Mouse (Mus musculus) forebrain, embryonic 14.5 days (tissue): ENCODE results near the gene 1700042G07Rik. TPM values are rescaled to one million over a fixed set of nuclear protein-coding genes. Genes with fewer than 3 reads are reported as not detected.

Source experiments
- ATAC-seq: fragments of 200-750 bp; cut with Nextera tagmentation; 2 replicates; pipeline ENCODE4 v1.8.0; 2017; ENCODE audit warnings: mild to moderate bottlenecking, moderate library complexity
- DNase-seq: peaks from one replicate; pipeline ENCODE4 v3.0.0-alpha.2; 2015; ENCODE audit warnings: low spot score
- H3K27ac ChIP-seq: fragments of 300-500 bp; sonication (generic); 2 replicates; pipeline ENCODE4 v1.5.1; 2014; ENCODE audit warnings: low read depth, mild to moderate bottlenecking, control low read depth, low read length, moderate library complexity
- H3K27me3 ChIP-seq: fragments of 300-500 bp; sonication (generic); replicated peaks from 2 replicates; pipeline ENCODE4 v1.6.1; 2014; ENCODE audit warnings: low read length, control low read depth, mixed read lengths; ENCODE audit not compliant: control insufficient read depth, insufficient read depth
- H3K36me3 ChIP-seq: fragments of 300-500 bp; sonication (generic); 2 replicates; pipeline ENCODE4 v1.6.1; 2014; ENCODE audit warnings: low read length, control low read depth; ENCODE audit not compliant: control insufficient read depth, insufficient read depth
- H3K4me1 ChIP-seq: fragments of 300-500 bp; sonication (generic); 2 replicates; pipeline ENCODE4 v1.6.1; 2014; ENCODE audit warnings: antibody characterized with exemption, low read length, control low read depth; ENCODE audit not compliant: control insufficient read depth, insufficient read depth
- H3K4me2 ChIP-seq: fragments of 300-500 bp; sonication (generic); 2 replicates; pipeline ENCODE4 v1.6.1; 2014; ENCODE audit warnings: mild to moderate bottlenecking, control low read depth, low read length
- H3K4me3 ChIP-seq: fragments of 300-500 bp; sonication (generic); 2 replicates; pipeline ENCODE4 v1.5.1; 2014; ENCODE audit warnings: low read depth, low read length, control low read depth
- H3K9ac ChIP-seq: fragments of 300-500 bp; sonication (generic); 2 replicates; pipeline ENCODE4 v1.6.1; 2014; ENCODE audit warnings: mild to moderate bottlenecking, low read length, control low read depth, moderate library complexity
- H3K9me3 ChIP-seq: fragments of 300-500 bp; sonication (generic); replicated peaks from 2 replicates; pipeline ENCODE4 v1.6.1; 2016; ENCODE audit warnings: low read length, control low read depth, mixed read lengths; ENCODE audit not compliant: control insufficient read depth
- WGBS: fragments of 180-500 bp; shearing (Covaris S2); extraction: QIAGEN DNeasy Blood & Tissue Kit; methylation state at CpG from one replicate; pipeline ENCODE4 v1.1.7; 2014; 5-methylcytosine and 5-hydroxymethylcytosine counted together
- polyA plus RNA-seq: library from polyadenylated mRNA; unstranded; fragments of >200 nt; fragmentation: Nextera tagmentation; extraction: Ambion mirVana; gene quantifications from 2 replicates; pipeline ENCODE4 v1.2.1, GENCODE M21; 2014

The 1700042G07Rik gene
- polyA plus RNA-seq, 1 experiment from 2014 or later, result not detected

DNA sequence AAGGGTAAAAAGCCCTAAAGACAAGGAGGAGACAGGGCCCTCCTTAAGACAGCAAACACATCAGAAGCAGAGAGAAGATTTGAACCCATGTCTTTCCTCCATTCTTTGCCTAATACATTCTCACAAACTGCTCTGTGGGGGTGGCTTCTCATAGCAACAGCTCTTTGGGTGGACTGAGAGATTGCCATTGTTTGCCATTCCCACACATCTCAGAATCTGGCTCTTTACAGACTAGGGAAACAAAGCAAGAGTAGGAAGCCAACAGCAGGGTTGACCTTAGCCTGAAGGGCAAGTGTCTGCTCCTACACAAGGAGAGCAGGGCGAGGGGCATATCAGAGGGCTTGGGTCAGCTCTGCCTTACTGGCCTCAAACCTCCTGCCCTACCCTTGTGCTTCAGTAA is 31.4 kb upstream of the 1700042G07Rik start:
- ATAC-seq (no peak), DNase-seq (no peak)
- Histone ChIP-seq H3K9me3 (no peaks in the 10 kb centered on the region), H3K4me2 (no peak overlapping the region), H3K36me3 (no peaks in the 10 kb centered on the region), H3K27ac (no peak overlapping the region), H3K9ac (no peak overlapping the region), H3K4me1 (peaks cover 9% of the 10 kb centered on the region; the same call in 1 of the 2 replicates), H3K27me3 (peaks cover 5% of the 10 kb centered on the region; the same call in 1 of the 2 replicates), H3K4me3 (no peak overlapping the region)
- WGBS, result 73% methylated on average over 1 of the region's 1 CpGs

GRCm38 (mm10) chr4:116142269-116142668 is 30.9 kb upstream of the 1700042G07Rik start:
- H3K9ac ChIP-seq, result no peak overlapping the region
- no peak for ATAC-seq
- no peak overlapping the region for H3K4me2 ChIP-seq

GRCm38 (mm10) chr4:116143317-116143811 is 29.8 kb upstream of the 1700042G07Rik start:
- Histone ChIP-seq H3K27ac (no peak overlapping the region), H3K9ac (no peak overlapping the region), H3K27me3 (peaks cover 5% of the 10 kb centered on the region; the same call in 1 of the 2 replicates), H3K4me1 (peaks cover 9% of the 10 kb centered on the region; the same call in 1 of the 2 replicates), H3K36me3 (no peaks in the 10 kb centered on the region), H3K4me2 (peak overlapping the region; percentile 95), H3K4me3 (peak overlapping the region; percentile 64; the same call in 1 of the 2 replicates), H3K9me3 (no peaks in the 10 kb centered on the region)
- ATAC-seq (0 out of 2 replicates have a peak, but pooled peaks have one; percentile 13), DNase-seq (no peak)
- 7% methylated on average over 7 of the region's 7 CpGs for WGBS

More at GRCm38 (mm10) chr4:116142269-116142668, 30.9 kb upstream of the 1700042G07Rik start:
- Histone ChIP-seq H3K4me3 (no peak overlapping the region), H3K27ac (no peak overlapping the region), H3K9me3 (no peaks in the 10 kb centered on the region), H3K36me3 (no peaks in the 10 kb centered on the region), H3K4me1 (peaks cover 9% of the 10 kb centered on the region; the same call in 1 of the 2 replicates), H3K27me3 (peaks cover 5% of the 10 kb centered on the region; the same call in 1 of the 2 replicates)
- 83% methylated on average over 7 of the region's 7 CpGs for WGBS
- no peak for DNase-seq

DNA sequence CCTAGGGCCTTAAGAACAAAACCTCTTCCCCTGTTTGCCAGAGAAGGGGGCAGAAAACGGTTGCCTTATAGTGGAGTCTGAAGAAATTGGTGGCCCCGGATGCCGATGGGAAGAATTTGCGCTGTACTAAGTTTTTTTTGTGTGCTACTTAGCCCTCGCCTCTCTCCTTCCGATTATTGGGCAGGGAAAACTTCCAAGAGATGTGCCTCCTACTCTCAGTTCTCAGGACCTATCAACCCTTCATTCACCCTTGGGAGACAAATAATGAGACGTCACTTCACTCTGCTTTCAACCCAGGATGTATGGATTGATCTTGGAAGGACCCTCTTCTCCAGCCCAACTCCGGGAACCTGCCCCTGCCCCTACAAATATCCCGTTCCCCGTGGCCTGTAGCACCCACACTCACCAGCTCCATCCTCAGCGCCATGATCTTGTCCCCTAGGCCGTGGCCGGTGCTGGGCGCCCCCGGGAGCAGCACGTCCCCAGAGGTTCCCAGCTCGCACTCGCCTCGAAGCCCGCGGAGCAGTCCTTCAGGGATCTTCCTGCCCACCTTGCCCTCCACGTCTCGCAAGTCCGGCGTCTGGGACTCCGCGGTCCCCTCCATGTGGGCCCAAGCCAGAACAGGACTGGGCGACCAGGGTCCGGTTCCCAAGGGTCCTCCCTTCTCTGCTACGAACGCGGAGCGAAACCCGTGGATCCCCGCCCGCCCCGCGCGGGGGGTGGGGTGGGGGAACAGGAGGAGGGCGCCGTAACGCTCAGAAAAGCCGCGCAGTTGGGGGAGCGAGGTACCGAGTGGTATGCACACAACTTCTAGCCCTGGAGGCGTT is 29.1 kb upstream of the 1700042G07Rik start:
- peak overlapping the region; percentile 64 for H3K4me3 ChIP-seq

DNA sequence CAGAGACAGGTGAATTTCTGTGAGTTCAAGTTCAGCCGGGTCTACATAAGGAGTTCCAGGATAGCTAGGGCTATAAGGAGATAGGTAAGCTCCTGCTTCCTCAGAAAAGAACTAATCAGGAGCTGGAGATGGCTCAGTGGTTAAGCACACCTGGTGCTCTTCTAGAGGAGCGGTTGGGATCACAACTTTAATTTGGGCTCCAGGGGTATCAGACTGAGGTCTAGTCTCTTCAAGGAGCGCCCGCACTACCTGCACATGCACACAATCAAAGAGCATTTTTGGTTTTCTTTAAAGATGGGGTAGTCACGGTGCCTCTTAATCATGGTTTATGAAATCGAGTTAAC is 23.4 kb upstream of the 1700042G07Rik start:
- peak overlapping the region; percentile 83; the same call in 1 of the 2 replicates for H3K27ac ChIP-seq
- no peaks in the 10 kb centered on the region for H3K9me3 ChIP-seq
- H3K4me3 ChIP-seq, result peak overlapping the region; percentile 67
- DNase-seq (no peak), ATAC-seq (peak; percentile 37; the same call in 1 of the 2 replicates)
- peaks cover 29% of the 10 kb centered on the region for H3K36me3 ChIP-seq
- H3K27me3 ChIP-seq, result no peaks in the 10 kb centered on the region
- 19% methylated on average over 6 of the region's 6 CpGs for WGBS
- peak overlapping the region; percentile 78 for H3K4me2 ChIP-seq
- peak overlapping the region; percentile 95 for H3K9ac ChIP-seq
- H3K4me1 ChIP-seq, result peaks cover 4% of the 10 kb centered on the region; the same call in 1 of the 2 replicates

More for the DNA sequence above, 29.1 kb upstream of the 1700042G07Rik start:
- Histone ChIP-seq H3K27me3 (peaks cover 5% of the 10 kb centered on the region; the same call in 1 of the 2 replicates), H3K9me3 (no peaks in the 10 kb centered on the region), H3K4me1 (peaks cover 9% of the 10 kb centered on the region; the same call in 1 of the 2 replicates), H3K4me2 (peak overlapping the region; percentile 95), H3K36me3 (no peaks in the 10 kb centered on the region), H3K27ac (no peak overlapping the region), H3K9ac (peak overlapping the region; percentile 70)
- ATAC-seq, result peak; percentile 86
- DNase-seq, result peak; percentile 71
- under 1% methylated on average over 44 of the region's 47 CpGs for WGBS

GRCm38 (mm10) chr4:116150156-116150861 is 22.9 kb upstream of the 1700042G07Rik start:
- Histone ChIP-seq H3K27ac (peak overlapping the region; percentile 83), H3K4me3 (peak overlapping the region; percentile 67), H3K9me3 (no peaks in the 10 kb centered on the region), H3K36me3 (peaks cover 34% of the 10 kb centered on the region), H3K4me1 (peaks cover 4% of the 10 kb centered on the region; the same call in 1 of the 2 replicates), H3K9ac (peak overlapping the region; percentile 95), H3K4me2 (peak overlapping the region; percentile 78), H3K27me3 (no peaks in the 10 kb centered on the region)
- peak; percentile 94 for ATAC-seq
- WGBS, result under 1% methylated on average over 65 of the region's 73 CpGs
- peak; percentile 66 for DNase-seq

GRCm38 (mm10) chr4:116150862-116151221 is 22.3 kb upstream of the 1700042G07Rik start:
- ATAC-seq, result peak; percentile 11; the same call in 1 of the 2 replicates
- Histone ChIP-seq H3K27me3 (no peaks in the 10 kb centered on the region), H3K36me3 (peaks cover 39% of the 10 kb centered on the region), H3K4me2 (peak overlapping the region; percentile 78), H3K9ac (peak overlapping the region; percentile 95), H3K4me1 (peaks cover 4% of the 10 kb centered on the region; the same call in 1 of the 2 replicates), H3K4me3 (peak overlapping the region; percentile 67), H3K27ac (no peak overlapping the region; the same call in 1 of the 2 replicates), H3K9me3 (no peaks in the 10 kb centered on the region)
- 13% methylated on average over 4 of the region's 4 CpGs for WGBS
- no peak for DNase-seq

DNA sequence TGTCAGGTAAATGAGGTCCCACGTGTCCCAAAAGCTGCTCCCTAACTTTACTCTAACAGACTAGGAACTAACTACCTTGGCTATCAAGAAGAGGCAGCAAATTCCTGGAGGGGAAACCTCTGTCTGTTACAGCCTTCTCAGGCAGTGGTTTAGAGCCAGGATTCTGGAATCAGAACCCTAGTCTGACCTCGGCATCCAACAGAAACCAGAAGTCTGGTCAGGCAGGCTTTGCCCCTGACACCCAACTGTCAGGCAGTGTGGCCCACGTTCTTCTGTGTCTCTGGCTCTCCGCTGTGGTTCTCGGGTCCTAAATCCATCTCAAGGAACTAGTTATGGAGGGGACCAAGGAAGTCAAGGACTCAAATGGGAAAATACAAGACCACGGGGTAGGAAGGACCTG is 21.9 kb upstream of the 1700042G07Rik start, which contains the start of gene Lurap1:
TSS of gene Lurap1 (minus strand) at position 101 of the 400 bp plus-strand sequence.
- peak within 1 kb of the TSS; percentile 95 for H3K9ac ChIP-seq
- no peak for DNase-seq
- peak within 1 kb of the TSS; percentile 67 for H3K4me3 ChIP-seq
- no peak for ATAC-seq
- peaks cover 43% of the 10 kb centered on the region for H3K36me3 ChIP-seq
- H3K4me2 ChIP-seq, result peak within 1 kb of the TSS; percentile 78
- H3K9me3 ChIP-seq, result no peaks in the 10 kb centered on the region
- H3K4me1 ChIP-seq, result peaks cover 4% of the 10 kb centered on the region; the same call in 1 of the 2 replicates
- 78% methylated on average over 6 of the region's 6 CpGs for WGBS
- H3K27me3 ChIP-seq, result no peaks in the 10 kb centered on the region
- peak within 1 kb of the TSS; percentile 83 for H3K27ac ChIP-seq
